Mouse (Mus musculus) cortical plate, adult 2 months (tissue): ENCODE data around the gene Crlf3.

Source experiments
- CTCF ChIP-seq: fragments of 200-500 bp; IDR thresholded peaks from 2 replicates; pipeline ENCODE4 v1.5.1; 2011; ENCODE audit warnings: mild to moderate bottlenecking, control low read depth, low read length; ENCODE audit not compliant: insufficient read depth; ENCODE audit errors: extremely low read depth
- POLR2A ChIP-seq: fragments of 200-500 bp; IDR thresholded peaks from 2 replicates; pipeline ENCODE4 v1.6.1; 2011; ENCODE audit warnings: mild to moderate bottlenecking, low read length, control low read depth; ENCODE audit not compliant: insufficient read depth; ENCODE audit errors: extremely low read depth

- no peak for TF ChIP-seq CTCF
- TF ChIP-seq POLR2A: no peak
These were observed 8.4 kb downstream of the Crlf3 start for GRCm38 (mm10) chr11:80072365-80072764.
